Mouse (Mus musculus): Measurements from ENCODE around the gene Spred2. TPM values are rescaled to one million over a fixed set of nuclear protein-coding genes. Genes with fewer than 3 reads are reported as not detected.
A peak's percentile ranks its signal among the peaks of the same experiment; 100 is the strongest.
"Not testable (repeated sequence)": the region's sequence is repeated elsewhere in the genome, so short reads cannot be mapped to it uniquely, and the experiment has no call there.

Spred2 gene
- polyA plus RNA-seq, 1 experiment from 2014 or later, result 7.3 TPM

- 11% methylated on average over 6 of the region's 6 CpGs for WGBS
- no peak overlapping the region for H3K4me3 ChIP-seq
- peak overlapping the region; percentile 36 for H3K27ac ChIP-seq
- H3K9me3 ChIP-seq, result no peaks in the 10 kb centered on the region
- no peaks in the 10 kb centered on the region for H3K27me3 ChIP-seq (ENCODE audit: poor library complexity, severe bottlenecking)
- H3K36me3 ChIP-seq (replicated peaks), result no peaks in the 10 kb centered on the region
- DNase-seq (ENCODE audit: extremely low spot score, low spot score), result no peak
- peaks cover 34% of the 10 kb centered on the region for H3K4me1 ChIP-seq
Measured at GRCm38 (mm10) chr11:20041164-20041920, 117.2 kb downstream of the Spred2 start.

DNA sequence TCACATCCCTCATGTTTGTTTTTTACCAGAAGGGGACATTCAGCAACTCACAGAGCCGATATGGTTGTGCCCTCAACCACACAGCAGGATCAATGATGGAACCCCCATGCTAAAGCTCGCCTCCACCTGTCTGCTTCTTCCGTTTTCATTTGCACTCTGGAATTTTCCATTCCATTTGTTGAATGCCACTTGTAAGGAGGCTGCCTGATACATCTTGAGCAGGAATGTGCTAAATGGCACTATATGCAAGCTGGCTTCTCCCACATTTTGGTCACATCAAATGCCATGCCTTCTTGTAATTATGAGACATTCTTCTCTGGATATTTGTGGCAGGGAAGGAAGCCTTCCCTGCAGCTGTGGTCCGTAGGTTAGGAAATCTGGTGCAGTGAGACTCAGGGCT is 117.9 kb downstream of the Spred2 start:
- no peaks in the 10 kb centered on the region for H3K27me3 ChIP-seq (ENCODE audit: poor library complexity, severe bottlenecking)
- no peaks in the 10 kb centered on the region for H3K36me3 ChIP-seq (replicated peaks)
- no peaks in the 10 kb centered on the region for H3K9me3 ChIP-seq
- 66% methylated on average over 4 of the region's 4 CpGs for WGBS
- H3K4me3 ChIP-seq, result no peak overlapping the region
- H3K27ac ChIP-seq, result peak overlapping the region; percentile 36; the same call in 1 of the 2 replicates
- H3K4me1 ChIP-seq, result peaks cover 34% of the 10 kb centered on the region
- no peak for DNase-seq (ENCODE audit: extremely low spot score, low spot score)

GRCm38 (mm10) chr11:20043256-20043655 is 119.1 kb downstream of the Spred2 start:
- Histone ChIP-seq H3K9me3 (no peaks in the 10 kb centered on the region), H3K36me3 (replicated peaks) (no peaks in the 10 kb centered on the region), H3K4me3 (no peak overlapping the region), H3K4me1 (peaks cover 34% of the 10 kb centered on the region), H3K27ac (no peak overlapping the region), H3K27me3 (ENCODE audit: poor library complexity, severe bottlenecking) (no peaks in the 10 kb centered on the region)
- DNase-seq (ENCODE audit: extremely low spot score, low spot score), result no peak
- 85% methylated on average over 4 of the region's 4 CpGs for WGBS

GRCm38 (mm10) chr11:20045586-20045985 is 121.4 kb downstream of the Spred2 start:
- H3K36me3 ChIP-seq (replicated peaks), result no peaks in the 10 kb centered on the region
- H3K4me3 ChIP-seq, result no peak overlapping the region
- no peaks in the 10 kb centered on the region; the same call in 1 of the 2 replicates for H3K9me3 ChIP-seq
- no peak overlapping the region for H3K27ac ChIP-seq
- DNase-seq (ENCODE audit: extremely low spot score, low spot score), result no peak
- 72% methylated on average over 3 of the region's 3 CpGs for WGBS
- no peaks in the 10 kb centered on the region for H3K27me3 ChIP-seq (ENCODE audit: poor library complexity, severe bottlenecking)
- peaks cover 18% of the 10 kb centered on the region for H3K4me1 ChIP-seq

DNA sequence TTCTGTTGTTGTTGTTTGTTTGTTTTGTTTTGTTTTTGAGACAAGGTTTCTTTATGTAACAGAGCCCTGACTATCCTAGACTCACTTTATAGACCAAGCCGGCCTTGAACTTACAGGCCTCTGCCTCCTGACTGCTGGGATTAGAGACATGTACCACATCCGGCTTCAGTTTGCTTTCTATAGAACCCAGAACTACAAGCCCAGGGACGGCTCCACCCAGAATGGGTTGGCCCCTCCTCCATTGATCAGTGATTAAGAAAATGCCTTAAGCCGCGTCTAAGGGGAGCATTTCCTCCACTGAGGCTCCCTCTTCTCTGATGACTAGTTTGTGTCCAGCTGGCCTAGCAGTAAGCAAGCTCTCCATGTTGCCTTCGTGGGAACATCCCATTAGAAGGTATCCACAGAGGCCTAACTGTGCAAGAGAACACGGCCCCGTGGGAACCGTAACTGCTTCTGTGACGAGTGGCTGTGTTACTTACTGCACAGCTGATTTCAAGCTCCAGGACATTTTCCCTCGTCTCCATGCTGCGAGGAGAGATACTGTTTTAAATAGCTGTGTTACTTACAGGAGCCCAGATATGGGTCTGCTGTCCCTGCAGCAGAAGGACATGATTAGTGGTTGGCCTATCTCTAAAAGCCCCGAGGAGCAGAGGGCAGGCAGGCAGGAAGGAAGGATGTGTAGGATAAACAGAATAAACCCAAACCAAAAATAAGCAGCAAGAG is 128.8 kb downstream of the Spred2 start:
- peaks cover 16% of the 10 kb centered on the region for H3K4me1 ChIP-seq
- H3K4me3 ChIP-seq, result no peak overlapping the region
- no peaks in the 10 kb centered on the region for H3K27me3 ChIP-seq (ENCODE audit: poor library complexity, severe bottlenecking)
- no peaks in the 10 kb centered on the region; the same call in 1 of the 2 replicates for H3K9me3 ChIP-seq
- 60% methylated on average over 13 of the region's 13 CpGs for WGBS
- peak overlapping the region; percentile 37 for H3K27ac ChIP-seq
- H3K36me3 ChIP-seq (replicated peaks), result peaks cover 24% of the 10 kb centered on the region
- no peak for DNase-seq (ENCODE audit: extremely low spot score, low spot score)

GRCm38 (mm10) chr11:20053951-20054350 is 129.8 kb downstream of the Spred2 start:
- Histone ChIP-seq H3K27ac (no peak overlapping the region), H3K4me3 (no peak overlapping the region), H3K36me3 (replicated peaks) (peaks cover 32% of the 10 kb centered on the region), H3K9me3 (no peaks in the 10 kb centered on the region; the same call in 1 of the 2 replicates), H3K27me3 (ENCODE audit: poor library complexity, severe bottlenecking) (no peaks in the 10 kb centered on the region), H3K4me1 (peaks cover 16% of the 10 kb centered on the region)
- WGBS, result 74% methylated on average over 3 of the region's 3 CpGs
- no peak for DNase-seq (ENCODE audit: extremely low spot score, low spot score)

GRCm38 (mm10) chr11:20054617-20055016 is 130.4 kb downstream of the Spred2 start:
- no peaks in the 10 kb centered on the region for H3K9me3 ChIP-seq
- peak overlapping the region; percentile 40; the same call in 1 of the 2 replicates for H3K27ac ChIP-seq
- H3K36me3 ChIP-seq (replicated peaks), result peaks cover 38% of the 10 kb centered on the region
- 48% methylated on average over 5 of the region's 5 CpGs for WGBS
- no peaks in the 10 kb centered on the region for H3K27me3 ChIP-seq (ENCODE audit: poor library complexity, severe bottlenecking)
- H3K4me3 ChIP-seq, result no peak overlapping the region
- peaks cover 16% of the 10 kb centered on the region for H3K4me1 ChIP-seq
- no peak for DNase-seq (ENCODE audit: extremely low spot score, low spot score)

GRCm38 (mm10) chr11:20056168-20056567 is 132.0 kb downstream of the Spred2 start:
- H3K27ac ChIP-seq, result no peak overlapping the region
- WGBS, result 74% methylated on average over 1 of the region's 1 CpGs
- peaks cover 16% of the 10 kb centered on the region for H3K4me1 ChIP-seq
- peaks cover 54% of the 10 kb centered on the region for H3K36me3 ChIP-seq (replicated peaks)
- no peaks in the 10 kb centered on the region for H3K27me3 ChIP-seq (ENCODE audit: poor library complexity, severe bottlenecking)
- DNase-seq (ENCODE audit: extremely low spot score, low spot score), result no peak
- H3K4me3 ChIP-seq, result no peak overlapping the region
- H3K9me3 ChIP-seq, result no peaks in the 10 kb centered on the region

DNA sequence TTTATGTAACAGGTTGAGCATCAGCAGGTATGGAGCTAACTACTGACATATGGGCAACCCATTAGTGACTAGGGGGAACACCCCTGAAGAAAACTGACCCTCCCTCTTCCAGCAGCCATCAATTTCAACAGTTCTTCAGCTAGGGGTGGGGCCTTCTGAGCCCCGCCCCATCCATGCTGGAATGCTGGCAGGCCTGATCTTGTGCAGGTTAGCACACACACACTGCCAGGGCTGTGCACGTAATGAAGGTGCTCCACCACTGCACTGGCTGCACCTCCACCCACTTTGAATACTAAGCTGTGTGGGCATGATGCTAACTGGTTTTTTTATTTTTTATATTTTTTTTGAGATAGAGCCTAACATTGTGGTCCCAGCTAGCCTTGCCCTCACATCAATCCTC is 133.3 kb downstream of the Spred2 start:
- H3K9me3 ChIP-seq, result no peaks in the 10 kb centered on the region
- no peak overlapping the region for H3K4me3 ChIP-seq
- DNase-seq (ENCODE audit: extremely low spot score, low spot score), result no peak
- H3K36me3 ChIP-seq (replicated peaks), result peaks cover 62% of the 10 kb centered on the region
- no peak overlapping the region for H3K27ac ChIP-seq
- WGBS, result 90% methylated on average over 2 of the region's 2 CpGs
- peaks cover 16% of the 10 kb centered on the region for H3K4me1 ChIP-seq
- H3K27me3 ChIP-seq (ENCODE audit: poor library complexity, severe bottlenecking), result no peaks in the 10 kb centered on the region

DNA sequence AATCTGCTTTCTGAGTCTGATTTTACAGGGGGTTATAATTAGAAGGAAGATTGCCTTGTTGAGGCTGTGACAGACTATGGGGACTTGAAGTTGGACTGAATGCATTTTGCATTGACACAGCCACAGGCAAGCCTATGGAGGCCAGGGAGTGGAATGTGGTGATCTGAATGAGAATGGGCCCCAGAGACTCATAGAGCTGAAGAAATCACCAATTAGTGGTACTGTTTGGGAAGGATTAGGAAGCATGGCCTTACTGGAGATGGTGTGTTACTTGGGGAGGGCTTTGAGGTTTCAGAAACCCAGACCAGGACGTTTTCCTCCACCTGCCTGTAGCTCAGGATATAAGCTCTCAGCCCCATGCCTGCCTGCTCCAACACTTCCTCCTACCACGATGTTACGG is 135.6 kb downstream of the Spred2 start:
- no peaks in the 10 kb centered on the region for H3K27me3 ChIP-seq (ENCODE audit: poor library complexity, severe bottlenecking)
- H3K27ac ChIP-seq, result no peak overlapping the region
- H3K9me3 ChIP-seq, result no peaks in the 10 kb centered on the region
- no peak overlapping the region for H3K4me3 ChIP-seq
- peaks cover 74% of the 10 kb centered on the region for H3K36me3 ChIP-seq (replicated peaks)
- WGBS, result 79% methylated on average over 3 of the region's 3 CpGs
- DNase-seq (ENCODE audit: extremely low spot score, low spot score), result no peak
- H3K4me1 ChIP-seq, result peaks cover 13% of the 10 kb centered on the region

DNA sequence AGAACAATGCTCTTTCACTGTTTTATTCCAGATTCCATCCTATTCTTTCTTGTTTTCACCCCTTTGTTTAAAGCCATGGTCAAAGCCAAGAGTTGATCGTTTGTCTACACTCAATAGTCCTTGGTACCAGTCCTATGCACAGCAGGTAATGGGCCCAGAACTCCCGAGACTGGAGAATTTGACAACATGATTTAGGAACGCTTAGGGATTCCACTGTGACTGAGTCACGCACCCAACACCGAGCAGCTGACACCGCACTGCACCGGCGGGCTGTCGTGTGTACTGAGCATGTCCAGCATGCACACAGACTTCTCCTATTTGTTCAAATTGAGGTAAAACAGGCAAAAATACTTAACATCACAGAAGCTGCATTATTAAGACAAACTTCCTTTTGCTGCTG is 138.6 kb downstream of the Spred2 start:
- 94% methylated on average over 9 of the region's 9 CpGs for WGBS
- DNase-seq (ENCODE audit: extremely low spot score, low spot score); H3K4me3 ChIP-seq; H3K27ac ChIP-seq; H3K9me3 ChIP-seq; H3K27me3 ChIP-seq (ENCODE audit: poor library complexity, severe bottlenecking): not testable (repeated sequence)
- peaks cover 17% of the 10 kb centered on the region for H3K4me1 ChIP-seq
- peaks cover 78% of the 10 kb centered on the region for H3K36me3 ChIP-seq (replicated peaks)

DNA sequence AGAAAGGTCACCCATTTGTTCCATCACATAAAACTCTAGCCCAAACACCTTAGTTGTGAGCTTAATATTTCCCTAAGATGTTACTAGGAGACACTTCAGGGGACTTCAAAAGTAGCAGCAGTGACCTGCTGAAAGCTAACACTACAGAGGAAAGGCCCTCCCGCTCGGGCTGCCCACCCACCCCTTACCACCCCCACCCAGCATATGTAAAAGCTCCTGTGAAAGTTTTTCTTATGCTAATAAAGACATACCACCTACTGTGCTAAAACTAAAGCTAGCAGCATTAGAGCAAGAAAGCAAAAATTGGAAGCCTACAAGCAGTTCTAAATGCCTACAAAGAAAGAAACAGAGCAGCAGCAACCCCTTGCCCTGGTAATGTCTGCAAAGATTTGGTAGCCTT is 139.9 kb downstream of the Spred2 start:
- Histone ChIP-seq H3K4me1 (peaks cover 17% of the 10 kb centered on the region), H3K36me3 (replicated peaks) (peaks cover 81% of the 10 kb centered on the region)
- not testable (repeated sequence) for H3K9me3 ChIP-seq; H3K27ac ChIP-seq; H3K4me3 ChIP-seq; DNase-seq (ENCODE audit: extremely low spot score, low spot score); H3K27me3 ChIP-seq (ENCODE audit: poor library complexity, severe bottlenecking)
- WGBS, result 39% methylated on average over 2 of the region's 2 CpGs

DNA sequence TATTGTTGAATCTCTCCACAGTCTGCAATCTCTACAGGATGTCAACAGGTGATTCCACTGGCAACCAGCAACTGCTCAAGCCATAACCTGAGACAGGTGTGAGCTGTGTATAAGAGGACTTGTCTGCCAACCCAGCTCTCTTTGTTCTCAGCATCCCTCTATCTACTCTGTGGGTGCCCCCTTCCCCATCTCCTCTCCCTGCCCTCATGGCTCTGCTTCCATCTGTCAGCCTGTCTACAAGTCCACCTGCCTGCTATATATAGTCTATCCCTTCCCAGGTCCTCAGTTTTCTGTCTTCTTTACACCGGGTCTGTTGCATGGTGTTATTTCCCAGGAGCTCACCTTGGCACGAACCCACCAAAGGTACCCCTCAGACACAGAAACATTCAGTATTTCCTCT is 140.8 kb downstream of the Spred2 start:
- no peaks in the 10 kb centered on the region for H3K9me3 ChIP-seq
- H3K27me3 ChIP-seq (ENCODE audit: poor library complexity, severe bottlenecking), result no peaks in the 10 kb centered on the region
- H3K36me3 ChIP-seq (replicated peaks), result peaks cover 81% of the 10 kb centered on the region
- WGBS, result 91% methylated on average over 2 of the region's 2 CpGs
- H3K27ac ChIP-seq, result no peak overlapping the region
- H3K4me1 ChIP-seq, result peaks cover 17% of the 10 kb centered on the region
- H3K4me3 ChIP-seq, result no peak overlapping the region
- DNase-seq (ENCODE audit: extremely low spot score, low spot score), result no peak
